Mouse (Mus musculus) yolk sac, embryonic 10.5 days (tissue): Measurements from ENCODE around the gene Slc2a10.
"Not testable (repeated sequence)": the region's sequence is repeated elsewhere in the genome, so short reads cannot be mapped to it uniquely, and the experiment has no call there.

Experiments used
- DNase-seq: peaks from one replicate; pipeline ENCODE4 v3.0.0-alpha.2; 2017; ENCODE audit warnings: low spot score

Slc2a10 gene

DNA sequence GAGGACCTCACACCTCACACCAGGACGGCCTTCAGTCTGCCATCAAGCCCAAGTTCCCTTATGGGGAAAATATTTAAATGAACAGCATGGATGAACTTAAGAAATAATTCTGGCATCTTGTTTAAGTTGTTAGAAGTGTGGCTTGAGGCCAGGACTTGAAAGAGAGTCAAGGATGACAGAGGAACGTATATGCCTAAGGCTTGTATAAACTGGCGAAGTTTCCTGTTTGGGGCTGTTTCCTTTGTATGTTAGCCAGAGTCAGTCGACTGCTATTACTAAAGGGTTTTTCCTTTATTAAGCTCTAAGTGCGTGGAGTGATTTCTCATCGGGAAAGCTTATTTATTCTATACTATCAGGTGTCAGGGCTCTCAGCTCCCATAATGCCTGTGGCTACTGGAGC is 4.8 kb upstream of the Slc2a10 start:
- DNase-seq: no peak

DNA sequence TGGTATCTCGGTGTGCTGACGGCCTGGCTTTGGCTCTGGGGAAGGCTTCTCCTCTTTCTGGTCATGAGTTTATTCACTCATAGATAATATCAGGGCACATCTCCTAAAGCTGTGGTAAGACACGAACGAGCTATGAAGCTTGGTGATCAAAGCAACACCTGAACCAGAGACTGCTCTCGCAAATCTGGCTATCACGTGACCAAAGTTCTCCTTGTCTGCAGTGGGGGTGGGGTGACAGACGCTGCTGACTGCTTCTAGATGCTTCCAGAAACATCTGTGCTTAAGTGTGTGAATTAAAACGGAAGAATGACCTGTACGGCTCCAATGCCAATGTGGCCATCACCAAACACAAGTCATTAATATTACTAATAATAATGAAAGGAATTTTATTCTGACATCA is 6.1 kb downstream of the Slc2a10 start:
- no peak for DNase-seq

DNA sequence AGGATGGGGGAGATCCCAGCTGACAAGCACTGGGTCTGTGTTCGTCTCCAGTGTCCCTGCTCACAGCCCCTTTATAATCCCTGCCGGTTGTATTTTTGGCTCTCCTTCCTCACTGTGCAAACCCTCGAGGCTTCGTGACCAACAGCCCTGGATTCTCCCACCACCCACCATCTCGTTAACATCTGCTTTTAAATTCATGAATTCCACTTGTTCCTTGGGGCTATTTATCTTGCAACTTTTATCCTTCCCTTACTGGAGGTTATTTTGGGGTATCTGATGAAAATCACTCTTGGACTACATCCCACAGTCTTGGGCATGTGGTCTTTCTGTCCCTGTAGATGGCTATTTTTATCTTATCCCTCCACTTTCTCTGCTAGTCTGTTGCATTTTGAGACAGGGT is 6.9 kb downstream of the Slc2a10 start:
- no peak for DNase-seq

DNA sequence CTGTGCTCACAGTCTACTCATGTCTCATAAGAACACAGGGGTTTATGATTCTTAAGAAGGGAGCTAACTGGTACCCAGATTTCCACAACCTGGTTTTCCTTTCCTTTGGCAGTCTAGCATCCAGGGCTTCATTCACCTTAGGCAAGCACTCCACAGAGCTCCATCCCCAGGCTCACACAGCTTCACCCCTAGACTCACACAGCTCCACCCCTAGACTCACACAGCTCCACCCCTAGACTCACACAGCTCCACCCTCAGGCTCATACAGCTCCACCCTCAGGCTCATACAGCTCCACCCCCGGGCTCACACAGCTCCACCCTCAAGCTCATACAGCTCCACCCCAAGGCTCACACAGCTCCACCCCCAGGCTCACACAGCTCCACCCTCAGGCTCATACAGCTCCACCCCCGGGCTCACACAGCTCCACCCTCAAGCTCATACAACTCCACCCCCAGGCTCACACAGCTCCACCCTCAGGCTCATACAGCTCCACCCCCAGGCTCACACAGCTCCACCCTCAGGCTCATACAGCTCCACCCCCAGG is 7.4 kb downstream of the Slc2a10 start:
- DNase-seq: not testable (repeated sequence)

DNA sequence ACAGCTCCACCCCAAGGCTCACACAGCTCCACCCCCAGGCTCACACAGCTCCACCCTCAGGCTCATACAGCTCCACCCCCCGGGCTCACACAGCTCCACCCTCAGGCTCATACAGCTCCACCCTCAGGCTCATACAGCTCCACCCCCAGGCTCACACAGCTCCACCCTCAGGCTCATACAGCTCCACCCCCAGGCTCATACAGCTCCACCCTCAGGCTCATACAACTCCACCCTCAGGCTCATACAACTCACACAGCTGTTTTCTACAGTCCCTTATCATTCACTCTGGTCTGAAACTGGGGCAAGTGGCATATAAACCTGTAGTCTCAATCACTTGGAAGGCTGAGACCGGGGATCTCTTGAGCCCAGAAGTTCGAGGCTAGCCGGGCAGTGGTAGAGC is 7.9 kb downstream of the Slc2a10 start:
- not testable (repeated sequence) for DNase-seq

DNA sequence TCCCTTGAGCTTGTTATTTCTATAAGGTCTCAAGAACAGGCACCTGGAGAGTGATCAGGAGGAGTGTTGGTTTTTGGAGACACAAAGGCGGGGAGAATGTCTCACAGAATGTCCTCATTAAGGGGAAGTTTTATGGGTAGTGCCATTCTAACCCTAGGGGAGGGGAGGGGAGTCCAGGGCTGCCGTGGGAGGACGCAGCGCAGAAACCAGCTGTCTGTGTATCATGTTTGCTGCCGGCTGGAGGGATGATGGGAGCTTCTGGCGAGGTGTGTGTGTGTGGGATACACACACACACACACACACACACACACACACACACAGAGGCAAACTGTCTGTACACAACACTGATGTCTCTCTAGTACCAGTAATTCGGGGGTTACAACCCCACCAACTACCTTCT is 8.8 kb downstream of the Slc2a10 start:
- DNase-seq: no peak

DNA sequence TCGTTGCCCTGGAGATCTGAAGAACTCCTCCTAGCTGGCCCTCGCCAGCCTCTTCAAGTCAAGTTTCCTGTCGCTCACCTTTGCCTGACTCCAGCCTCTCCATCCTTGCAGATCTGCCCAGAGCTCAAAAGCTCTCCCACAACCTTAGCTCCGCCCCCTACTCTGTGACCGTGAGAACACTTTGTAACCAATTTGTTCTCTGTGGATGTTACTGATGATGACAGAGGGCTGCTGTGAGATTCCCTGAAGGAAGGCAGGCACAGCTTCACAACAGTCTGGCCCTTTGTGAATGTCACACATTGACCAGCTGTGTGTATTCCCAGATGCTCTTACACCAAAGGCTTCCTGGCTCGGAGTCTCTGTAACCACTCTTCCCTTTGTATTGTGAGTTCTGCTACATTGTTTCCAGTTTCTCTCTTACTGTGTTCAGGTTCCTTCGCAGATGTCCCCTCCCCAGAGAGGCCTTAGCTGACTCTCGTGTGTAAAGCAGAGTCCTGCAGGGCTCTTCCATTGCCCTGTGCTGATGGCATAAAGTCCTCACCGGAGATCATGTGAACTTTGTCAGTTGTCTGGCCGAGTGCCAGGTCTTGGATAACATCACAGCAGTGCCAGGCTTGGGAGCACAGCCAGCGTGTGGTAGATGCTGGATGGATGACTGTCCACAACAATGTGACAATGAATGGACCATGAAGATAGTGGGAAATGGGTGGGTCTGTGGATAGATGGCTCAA is 9.4 kb downstream of the Slc2a10 start:
- no peak for DNase-seq

DNA sequence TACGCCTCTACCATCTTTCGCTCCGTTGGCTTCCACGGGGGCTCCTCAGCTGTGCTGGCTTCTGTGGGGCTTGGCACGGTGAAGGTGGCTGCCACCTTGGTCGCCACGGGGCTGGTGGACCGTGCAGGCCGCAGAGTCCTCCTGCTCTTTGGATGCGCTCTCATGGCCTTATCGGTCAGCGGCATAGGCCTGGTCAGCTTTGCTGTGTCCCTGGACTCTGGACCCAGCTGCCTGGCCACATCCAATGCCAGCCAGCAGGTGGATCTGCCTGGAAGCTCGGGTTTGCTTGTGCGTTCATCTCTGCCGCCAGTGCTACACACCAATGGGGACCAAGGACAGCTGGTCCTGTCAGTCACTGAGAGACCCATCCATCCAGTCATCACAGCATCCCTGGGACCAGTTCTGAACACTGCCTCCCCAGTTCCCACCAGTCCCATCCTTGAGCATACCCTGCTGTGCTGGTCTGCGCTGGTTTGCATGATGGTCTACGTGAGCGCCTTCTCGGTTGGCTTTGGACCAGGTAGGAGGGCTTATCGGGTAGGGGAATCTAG is 11.7 kb downstream of the Slc2a10 start:
- no peak for DNase-seq

DNA sequence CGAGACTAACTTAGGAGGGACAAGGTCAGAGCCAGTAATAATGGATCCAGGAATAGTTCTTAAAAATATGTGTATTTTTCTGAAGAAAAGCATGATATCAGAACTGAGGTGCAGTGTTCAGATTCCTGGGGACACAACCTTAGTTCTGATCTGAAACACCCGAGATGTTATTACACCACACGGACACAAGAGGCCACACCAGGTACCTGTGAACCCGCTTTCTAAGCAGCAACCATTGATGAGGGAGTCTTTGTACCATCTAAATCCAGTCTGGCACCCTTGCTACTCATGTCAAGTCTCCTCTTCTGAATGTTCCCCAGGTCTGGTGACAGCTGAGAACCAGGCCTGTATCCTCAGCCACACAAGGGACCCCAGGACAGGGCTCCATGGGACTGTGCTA is 22.0 kb downstream of the Slc2a10 start:
- no peak for DNase-seq

DNA sequence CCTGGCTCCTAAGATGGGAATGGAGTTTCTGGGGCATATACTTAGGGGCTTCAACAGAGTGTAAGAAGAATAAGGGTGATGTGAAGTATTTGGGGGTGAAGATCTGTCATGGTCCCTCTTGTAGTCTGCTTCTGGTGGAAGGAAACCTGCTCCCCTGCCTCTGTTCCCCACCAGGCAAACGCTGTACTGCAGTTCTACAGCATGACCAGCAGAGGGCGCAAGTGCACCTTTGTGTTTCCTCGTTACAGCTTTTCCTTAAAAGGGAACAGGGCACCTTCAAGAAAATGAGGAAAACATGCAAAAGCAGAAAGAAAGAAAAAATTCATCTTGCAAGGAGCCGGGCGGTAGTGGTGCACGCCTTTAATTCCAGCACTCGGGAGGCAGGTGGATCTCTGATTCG is 25.5 kb downstream of the Slc2a10 start:
- peak; percentile 33 for DNase-seq

DNA sequence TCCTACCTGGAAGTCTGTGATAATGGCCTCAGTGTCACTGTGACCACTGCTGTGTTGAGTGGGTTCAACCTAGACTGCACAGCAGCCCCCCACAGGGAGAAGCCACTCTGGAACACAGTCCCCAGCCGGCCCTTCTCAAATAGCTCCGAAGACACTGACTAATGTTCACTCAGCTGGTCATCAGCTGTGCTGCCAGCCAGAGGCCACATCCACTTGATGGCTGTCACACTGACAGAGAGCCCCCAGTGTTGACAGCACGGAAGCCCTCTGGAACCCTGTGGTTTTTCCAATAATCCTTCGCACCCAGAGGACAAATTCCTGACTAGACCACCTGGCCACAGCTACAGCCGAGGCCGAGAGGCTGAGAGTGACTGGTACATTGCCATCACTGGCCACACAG is 30.2 kb downstream of the Slc2a10 start:
- no peak for DNase-seq

DNA sequence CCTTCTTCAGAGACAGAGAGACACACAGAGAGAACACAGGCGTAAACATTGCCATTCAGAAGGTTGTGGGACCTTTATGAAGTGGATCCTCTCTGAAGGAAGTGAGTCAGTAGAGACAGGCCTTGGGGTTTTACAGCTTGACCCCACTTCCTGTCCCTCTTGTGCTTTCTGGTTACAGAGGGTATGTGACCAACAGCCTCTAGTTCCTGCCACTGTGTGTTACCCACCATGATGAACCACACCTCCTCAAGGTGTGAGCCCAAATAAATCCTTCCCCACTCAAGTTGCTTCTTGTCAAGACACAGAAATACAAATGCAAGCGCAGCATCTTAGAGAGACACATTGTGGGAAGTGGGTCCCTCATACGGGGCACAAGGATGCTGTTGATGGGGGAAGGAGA is 37.4 kb downstream of the Slc2a10 start:
- DNase-seq: no peak

DNA sequence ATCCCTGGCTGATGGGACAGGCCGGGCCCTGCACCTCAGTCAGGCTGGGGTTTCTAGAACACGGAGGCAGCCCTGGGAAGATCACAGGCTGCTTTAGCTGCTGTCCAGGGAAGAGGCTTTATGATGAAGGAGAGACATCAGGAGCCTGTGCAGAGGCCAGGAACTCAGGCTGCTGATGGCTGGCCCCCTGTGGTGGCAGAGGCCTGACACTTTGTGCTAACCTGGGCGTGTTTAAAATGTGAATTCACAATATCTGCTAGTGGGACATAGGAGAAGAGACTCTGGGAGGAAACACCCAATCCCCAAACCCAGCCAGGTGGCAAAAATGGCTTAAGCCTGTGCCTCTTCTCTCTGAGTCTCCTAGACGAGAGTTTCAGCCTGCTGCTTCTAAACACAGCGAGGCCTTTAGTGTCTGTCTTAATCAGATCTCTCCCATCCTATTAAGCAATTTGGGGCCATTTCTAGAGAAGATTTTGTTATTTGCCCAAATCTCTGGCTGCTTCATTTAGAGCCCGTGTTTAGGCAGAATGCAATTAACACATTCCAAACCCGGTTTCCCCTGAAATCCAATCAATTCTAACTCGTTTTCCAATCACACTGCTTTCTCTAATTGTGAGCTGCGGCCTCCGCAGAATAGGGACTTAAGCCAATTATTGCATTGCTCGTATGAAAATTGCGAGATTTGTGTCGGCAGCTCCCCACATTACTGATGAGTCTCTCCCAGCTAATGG is 39.5 kb downstream of the Slc2a10 start:
- no peak for DNase-seq

DNA sequence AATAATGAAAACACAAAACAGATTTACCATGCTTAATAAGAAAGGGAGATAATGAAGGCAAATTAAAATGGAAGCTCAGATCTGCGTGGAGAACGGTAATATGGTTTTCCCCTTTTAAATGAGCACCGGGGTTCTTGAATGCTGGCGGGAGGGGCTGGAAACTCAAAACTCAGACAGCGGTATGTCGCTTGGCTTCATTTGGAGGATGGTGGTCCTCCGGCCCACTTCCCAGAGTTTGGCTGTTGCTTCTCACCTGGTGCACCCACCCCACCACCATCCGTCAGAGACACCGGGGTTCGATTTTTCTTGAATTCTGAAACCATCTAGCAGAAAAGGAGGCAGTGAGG is 40.1 kb downstream of the Slc2a10 start:
- no peak for DNase-seq

DNA sequence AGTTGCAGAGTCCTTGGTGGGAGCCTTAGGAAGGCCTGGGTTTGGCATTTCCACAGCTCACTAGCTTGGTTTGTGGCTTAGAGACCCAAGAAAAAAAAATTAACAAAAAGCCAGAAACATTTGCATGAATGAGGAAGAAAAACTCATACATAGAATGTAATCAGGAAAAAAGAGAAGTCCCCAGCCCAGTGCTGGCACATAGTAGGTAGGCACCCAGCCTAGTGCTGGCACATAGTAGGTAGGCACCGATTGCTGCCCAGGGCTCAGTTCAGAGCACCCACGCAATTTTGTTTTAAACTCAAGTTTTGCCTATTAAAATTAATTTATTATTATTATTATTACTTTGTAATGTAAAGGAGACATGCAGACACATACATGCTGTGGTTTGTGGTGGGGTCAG is 42.1 kb downstream of the Slc2a10 start:
- no peak for DNase-seq

DNA sequence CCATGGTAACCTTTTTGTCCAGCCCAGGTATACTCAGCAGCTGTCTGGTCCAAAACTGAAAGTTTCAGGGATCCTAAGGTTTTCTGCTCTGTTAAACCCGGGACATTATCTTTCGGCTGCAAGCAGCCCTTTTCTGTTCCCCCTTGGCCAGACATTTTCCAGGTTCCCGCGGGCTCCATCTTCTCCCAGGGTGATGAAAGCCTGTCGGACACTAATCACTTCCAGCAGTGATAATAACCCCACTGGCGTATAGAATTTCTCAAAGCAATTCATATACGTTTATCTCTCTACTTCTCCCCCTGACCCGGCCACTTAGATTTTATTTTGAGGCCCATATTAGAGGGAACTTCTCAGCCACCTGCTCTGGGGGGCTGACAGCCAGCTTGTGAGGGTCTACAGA is 42.8 kb downstream of the Slc2a10 start:
- no peak for DNase-seq

DNA sequence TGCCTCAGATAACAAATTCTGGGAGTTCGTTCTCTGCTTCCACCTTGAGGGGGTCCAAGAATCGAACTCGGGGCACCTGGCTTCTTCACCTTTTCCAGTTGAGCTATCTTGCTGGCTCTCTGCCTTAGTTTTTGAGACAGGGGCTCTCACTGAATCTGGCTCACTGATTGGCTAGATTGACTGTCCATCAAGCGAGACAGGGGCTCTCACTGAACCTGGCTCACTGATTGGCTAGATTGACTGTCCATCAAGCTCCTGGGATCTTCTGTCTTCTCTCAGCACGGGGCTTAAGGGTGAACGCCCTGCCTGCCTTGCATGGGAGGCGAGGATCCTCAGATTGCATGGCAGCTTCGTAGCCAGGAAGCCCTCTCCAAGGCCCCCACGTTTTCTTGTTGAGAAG is 43.8 kb downstream of the Slc2a10 start:
- peak; percentile 58 for DNase-seq

DNA sequence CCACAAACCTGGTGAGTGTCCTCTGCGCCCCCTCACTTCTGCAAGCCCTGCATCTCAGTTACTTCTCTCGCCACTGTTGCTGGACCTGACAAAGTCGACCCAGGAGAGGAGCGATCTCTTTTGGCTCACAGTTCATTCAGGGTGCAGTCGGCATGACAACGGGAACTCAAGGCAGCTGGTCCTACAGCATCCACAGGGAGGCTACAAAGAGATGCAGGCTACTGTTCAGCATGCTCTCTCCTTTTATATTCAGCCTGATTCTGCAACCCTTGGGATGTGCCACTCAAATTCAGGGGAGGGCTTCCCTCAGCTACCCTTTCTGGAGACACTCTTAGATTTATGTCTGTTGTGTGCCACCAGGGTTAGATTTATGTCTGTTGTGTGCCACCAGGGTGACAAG is 45.0 kb downstream of the Slc2a10 start:
- no peak for DNase-seq

DNA sequence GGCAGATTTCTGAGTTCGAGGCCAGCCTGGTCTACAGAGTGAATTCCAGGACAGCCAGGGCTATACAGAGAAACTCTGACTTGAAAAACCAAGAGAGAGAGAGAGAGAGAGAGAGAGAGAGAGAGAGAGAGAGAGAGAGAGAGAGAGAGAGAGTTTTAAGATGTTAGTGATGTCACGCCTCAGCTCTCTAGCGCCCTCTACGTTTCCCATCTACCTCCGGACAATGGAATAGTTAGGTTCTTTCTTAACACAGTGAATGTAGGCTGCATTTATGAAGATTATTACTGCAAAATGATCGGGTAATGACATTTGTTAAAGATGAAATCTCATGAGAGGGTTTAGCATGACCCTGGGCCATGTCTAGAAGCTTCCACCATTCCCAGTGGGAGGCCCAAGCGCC is 46.8 kb downstream of the Slc2a10 start:
- DNase-seq: not testable (repeated sequence)

DNA sequence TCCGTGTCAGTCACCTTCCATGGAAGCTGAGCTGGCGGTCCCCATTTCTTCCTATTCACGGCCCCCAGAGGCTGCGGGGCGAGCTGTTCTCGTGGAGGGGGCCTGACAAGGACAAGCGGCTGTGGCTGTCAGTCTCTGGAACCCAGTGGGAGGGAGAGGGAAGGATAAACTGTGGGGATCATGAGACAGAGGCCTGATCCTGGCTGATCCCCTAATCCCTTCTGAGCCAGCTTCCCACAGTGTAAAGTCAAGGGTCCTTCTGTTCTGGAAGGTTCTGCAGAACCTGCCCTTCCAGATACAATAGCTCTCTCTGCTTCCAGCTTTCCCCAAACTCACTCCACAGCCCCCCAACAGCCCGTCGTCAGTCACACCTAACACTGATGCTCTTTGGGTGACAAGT is 50.5 kb downstream of the Slc2a10 start:
- DNase-seq: no peak

DNA sequence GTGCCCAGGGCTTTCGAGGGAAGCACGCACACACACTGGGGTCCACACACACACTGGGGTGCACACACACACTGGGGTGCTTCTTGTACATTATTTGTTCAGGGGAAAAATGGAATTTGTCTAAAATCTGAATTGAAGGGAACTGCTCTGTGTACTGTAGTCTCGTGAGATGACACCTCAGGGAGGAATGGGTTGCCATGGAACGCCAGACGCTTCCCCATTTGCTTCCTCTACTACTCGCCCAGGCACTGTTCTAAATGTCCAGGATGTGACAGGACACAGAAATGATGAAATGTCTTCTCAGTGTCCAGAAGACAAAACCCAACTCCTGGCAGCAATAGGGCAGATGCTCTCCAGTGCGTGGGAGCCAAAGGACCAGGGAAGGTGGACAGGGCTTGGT is 53.7 kb downstream of the Slc2a10 start:
- no peak for DNase-seq

DNA sequence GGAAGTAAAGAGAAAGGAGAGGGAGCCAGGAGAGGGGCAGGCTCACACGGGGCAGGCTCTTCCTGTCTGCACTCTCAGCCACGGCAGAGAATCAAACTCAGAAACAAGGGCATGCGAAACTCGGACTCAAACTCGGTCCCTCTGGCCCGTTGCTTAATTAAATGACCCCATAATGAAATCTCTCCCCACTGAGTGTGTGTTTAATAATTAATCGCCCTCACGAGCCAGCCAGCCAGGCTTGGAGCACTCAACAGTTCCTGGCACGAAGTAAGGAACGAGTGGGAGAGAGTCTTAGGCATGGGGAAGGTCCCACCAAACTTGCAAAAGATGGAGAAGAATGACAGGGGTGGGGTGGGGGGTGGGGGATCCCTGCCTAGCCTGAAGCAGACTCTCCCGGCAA is 55.3 kb downstream of the Slc2a10 start:
- DNase-seq: no peak

DNA sequence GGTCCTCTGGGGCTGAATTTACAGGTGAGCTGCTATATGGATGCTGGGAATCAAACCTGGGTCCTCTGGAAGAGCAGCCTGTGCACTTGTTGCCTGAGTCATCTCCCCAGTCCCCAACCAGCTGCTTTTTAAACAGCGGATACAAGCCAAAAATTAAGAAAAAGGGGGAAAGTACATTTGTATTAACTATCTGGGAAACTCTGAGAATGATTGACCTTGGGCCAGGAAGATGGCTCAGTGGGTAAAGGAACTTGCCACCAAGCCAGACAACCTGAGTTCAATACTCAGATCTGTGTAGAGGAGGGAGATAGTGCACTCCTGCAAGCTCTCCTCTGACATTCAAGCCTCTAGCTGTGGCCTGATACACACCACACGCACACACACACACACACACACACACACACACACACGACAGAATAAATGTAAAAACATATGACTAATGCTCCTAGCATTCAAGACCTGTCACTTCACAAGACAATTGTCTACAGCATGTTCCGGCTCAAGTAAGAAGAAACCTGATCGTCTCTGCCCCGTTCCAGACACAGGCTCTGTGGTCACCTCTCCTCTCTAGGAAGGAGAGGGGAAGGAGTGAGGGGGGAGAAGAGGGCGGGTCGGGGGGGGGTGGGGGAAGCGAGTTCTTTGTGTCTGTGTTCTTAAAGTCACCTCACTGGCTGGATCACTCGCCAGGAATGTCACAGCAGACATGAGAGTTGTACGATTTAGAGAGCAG is 56.1 kb downstream of the Slc2a10 start:
- DNase-seq: no peak
